Mouse (Mus musculus) adrenal gland, adult 2 months (tissue): Measurements from ENCODE around the gene Lce1i. TPM values are rescaled to one million over a fixed set of nuclear protein-coding genes. Genes with fewer than 3 reads are reported as not detected.
"Not testable (repeated sequence)": the region's sequence is repeated elsewhere in the genome, so short reads cannot be mapped to it uniquely, and the experiment has no call there.

Source experiments
- DNase-seq: peaks from one replicate; pipeline ENCODE4 v3.0.0; 2021
- long read RNA-seq: library from polyadenylated mRNA; stranded (forward); transcript quantifications from one replicate; pipeline ENCODE4 v2.0.0, GENCODE M21; 2021
- polyA plus RNA-seq: library from polyadenylated mRNA; depleted of rRNA; stranded (reverse); fragments of >200 nt; gene quantifications from 2 replicates; pipeline ENCODE4 v1.2.3, GENCODE M21; 2012; rRNA removed
- total RNA-seq, 2 experiments: library from RNA; stranded (reverse); gene quantifications; 2 replicates each; pipeline ENCODE4 v1.2.3; 2021

Gene Lce1i
- not detected for total RNA-seq
- polyA plus RNA-seq: not detected in 2 replicates
- long read RNA-seq: 0 reads

- DNase-seq: no peak
Measured at GRCm38 (mm10) chr3:92778799-92779198, at the start of gene Lce1i. TSS of gene Lce1i (minus strand) at chr3:92778899.

DNA sequence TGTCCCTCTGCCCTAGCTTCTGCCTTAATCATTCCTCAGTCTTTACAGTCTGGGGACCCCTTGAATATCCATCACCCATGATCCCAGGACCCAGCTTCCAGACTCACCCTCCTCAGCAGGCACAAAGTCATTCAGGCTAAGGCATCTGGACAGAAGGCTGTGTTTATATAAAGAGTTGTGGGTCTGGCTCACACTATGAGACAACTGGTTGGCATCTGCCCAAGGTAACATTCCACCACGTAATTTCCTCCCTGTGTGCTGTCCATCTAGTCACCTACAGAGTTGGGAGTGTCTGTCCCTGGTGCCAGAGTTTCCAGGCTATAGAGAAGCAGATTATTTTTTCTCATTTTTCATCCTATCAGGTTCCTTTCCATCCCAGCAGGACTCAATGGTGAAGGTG is 48.4 kb upstream of the Lce1i start, which contains the start of gene Kprp:
Kprp (minus strand) TSS at position 140 of the 400 bp plus-strand sequence.
- no peak for DNase-seq

DNA sequence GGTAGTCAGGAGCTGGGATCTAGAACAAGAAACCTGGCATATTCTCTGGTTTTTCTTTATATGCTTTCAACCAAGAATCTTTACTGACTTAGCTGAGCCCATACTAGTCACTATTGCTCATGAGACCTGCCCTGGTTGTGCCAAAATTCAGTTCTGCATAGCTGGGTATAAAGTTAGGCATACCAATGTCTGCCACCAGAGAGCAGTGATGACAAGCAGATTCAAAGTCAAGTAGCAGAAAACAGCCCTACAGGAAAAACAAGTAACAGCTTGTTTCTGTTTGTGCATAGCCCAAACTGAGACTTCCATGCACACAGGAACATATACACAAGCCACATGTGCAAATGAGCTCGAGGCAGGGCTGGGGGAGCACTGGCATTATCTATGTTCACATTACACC is 47.1 kb upstream of the Lce1i start:
- no peak for DNase-seq

- DNase-seq: not testable (repeated sequence)
Measured at GRCm38 (mm10) chr3:92816036-92816435, 37.3 kb upstream of the Lce1i start.

DNA sequence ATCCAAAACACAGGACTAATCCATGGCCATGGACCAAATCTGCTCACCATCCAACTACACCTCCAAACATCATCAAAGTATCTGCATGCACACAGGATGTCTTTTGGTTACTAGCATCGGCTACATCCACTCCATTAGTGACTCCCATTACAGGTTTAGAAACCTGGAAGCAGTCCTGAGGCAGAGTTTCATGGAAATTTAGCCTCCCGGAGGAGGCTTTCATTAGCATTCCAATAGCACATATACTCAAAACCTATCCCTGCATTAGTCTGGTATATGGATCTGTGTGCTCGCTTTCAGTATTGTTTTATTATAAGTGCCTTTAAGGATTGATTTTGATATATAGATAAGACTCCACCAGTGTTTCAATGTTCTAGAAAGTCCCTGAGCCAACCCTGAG is 36.9 kb upstream of the Lce1i start:
- DNase-seq: no peak

GRCm38 (mm10) chr3:92807791-92808190 is 29.1 kb upstream of the Lce1i start, which contains the start of gene Lce1k:
TSS of gene Lce1k (minus strand) at chr3:92807891.
- no peak for DNase-seq

GRCm38 (mm10) chr3:92790414-92790813 is 11.7 kb upstream of the Lce1i start, which contains the start of gene Lce1j:
TSS of gene Lce1j (minus strand) at chr3:92790514.
- DNase-seq: no peak

DNA sequence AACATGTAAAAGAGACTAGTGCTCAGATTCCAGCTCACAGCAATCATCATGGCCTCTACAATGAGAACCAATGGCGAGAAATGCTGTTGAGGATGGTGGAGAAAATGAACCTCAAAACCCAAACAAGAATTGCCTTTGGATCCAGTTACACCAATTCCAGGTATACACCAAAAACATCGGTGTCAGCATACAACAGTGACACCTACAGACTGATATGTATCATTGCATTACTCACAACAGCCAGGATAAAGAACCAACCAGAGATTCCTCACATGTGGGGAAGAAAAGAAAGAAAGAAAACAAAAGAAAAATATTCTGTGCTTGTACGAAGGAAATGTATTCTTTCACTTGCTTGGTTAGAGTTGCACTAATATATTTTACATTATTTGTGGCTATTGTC is 7.1 kb downstream of the Lce1i start:
- DNase-seq: no peak

- DNase-seq: no peak
Measured at GRCm38 (mm10) chr3:92764965-92765364, 13.7 kb downstream of the Lce1i start, which contains the start of gene Lce1h. TSS of gene Lce1h (minus strand) at chr3:92765065.

DNA sequence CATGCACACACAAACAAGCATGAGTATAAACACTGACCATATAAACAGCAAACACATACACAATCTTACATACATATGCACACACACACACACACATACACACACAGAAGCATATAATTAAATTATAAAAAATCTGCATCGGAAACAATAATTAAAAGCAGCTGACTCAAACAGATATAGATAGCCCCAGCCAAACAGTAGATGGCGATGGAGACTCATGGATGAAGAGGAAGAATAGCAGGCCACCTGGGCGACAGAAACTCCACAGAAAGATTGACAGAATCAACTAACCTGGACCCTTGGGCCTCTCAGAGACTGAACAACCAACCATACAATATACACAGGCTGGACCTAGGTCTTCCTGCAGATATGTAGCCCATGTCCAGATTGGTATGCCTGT is 25.5 kb downstream of the Lce1i start:
- DNase-seq: no peak

DNA sequence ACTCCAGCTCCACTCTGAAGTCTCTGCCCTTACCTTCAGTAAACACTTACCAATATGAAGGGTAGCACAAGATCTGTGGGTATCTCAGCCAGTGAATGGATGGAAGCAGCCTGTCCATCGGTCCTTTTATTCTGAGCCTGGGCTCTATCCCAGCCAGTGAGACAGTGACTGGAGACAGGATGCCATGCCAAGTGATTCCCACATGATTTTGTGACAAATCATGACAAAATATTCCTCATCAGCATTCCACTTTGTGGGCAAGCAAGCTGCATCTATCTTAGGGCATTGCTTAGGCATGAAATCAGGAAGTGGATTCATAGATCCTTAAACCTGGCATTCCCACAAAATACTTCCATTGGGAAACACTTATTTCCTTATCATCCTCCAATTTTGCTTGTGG is 26.5 kb downstream of the Lce1i start, which contains the start of gene Lce1g:
Lce1g (minus strand) TSS at position 101 of the 400 bp plus-strand sequence.
- no peak for DNase-seq

- DNase-seq: no peak
Measured at GRCm38 (mm10) chr3:92738996-92739395, 39.7 kb downstream of the Lce1i start, which contains the start of gene Gm38119. TSS of gene Gm38119 (minus strand) at chr3:92739096.

Other genes starting within 250 kb of the Lce1i start
- not detected for gene 2310046K23Rik, start 244.4 kb downstream of the Lce1i start, total RNA-seq
- not detected in 2 replicates for gene 2310046K23Rik, start 244.4 kb downstream of the Lce1i start, polyA plus RNA-seq
- not detected for gene Ivl, start 205.2 kb downstream of the Lce1i start, total RNA-seq
- not detected in 2 replicates for gene Ivl, start 205.2 kb downstream of the Lce1i start, polyA plus RNA-seq
- gene Smcp, start 189.9 kb downstream of the Lce1i start, total RNA-seq: not detected
- not detected in 2 replicates for gene Smcp, start 189.9 kb downstream of the Lce1i start, polyA plus RNA-seq
- gene 2210017I01Rik, start 171.4 kb downstream of the Lce1i start, total RNA-seq: not detected
- not detected in 2 replicates for gene 2210017I01Rik, start 171.4 kb downstream of the Lce1i start, polyA plus RNA-seq
- gene Lce6a, start 157.2 kb downstream of the Lce1i start, total RNA-seq: not detected
- gene Lce6a, start 157.2 kb downstream of the Lce1i start, polyA plus RNA-seq: not detected in 2 replicates
- gene Lce1a1, start 130.6 kb downstream of the Lce1i start, total RNA-seq: not detected
- gene Lce1a1, start 130.6 kb downstream of the Lce1i start, polyA plus RNA-seq: 0.33 TPM in 1 of 2 replicates, not detected in the other
- not detected for gene Lce1b, start 122.0 kb downstream of the Lce1i start, total RNA-seq
- not detected in 2 replicates for gene Lce1b, start 122.0 kb downstream of the Lce1i start, polyA plus RNA-seq
- not detected for gene Lce1a2, start 108.6 kb downstream of the Lce1i start, total RNA-seq
- not detected in 2 replicates for gene Lce1a2, start 108.6 kb downstream of the Lce1i start, polyA plus RNA-seq
- gene Lce1c, start 99.7 kb downstream of the Lce1i start, total RNA-seq: not detected
- gene Lce1c, start 99.7 kb downstream of the Lce1i start, polyA plus RNA-seq: not detected in 2 replicates
- not detected for gene Lce1d, start 91.7 kb downstream of the Lce1i start, total RNA-seq
- gene Lce1d, start 91.7 kb downstream of the Lce1i start, polyA plus RNA-seq: not detected in 2 replicates
- not detected for gene Lce1e, start 69.8 kb downstream of the Lce1i start, total RNA-seq
- gene Lce1e, start 69.8 kb downstream of the Lce1i start, polyA plus RNA-seq: not detected in 2 replicates
- not detected for gene Lce1f, start 58.5 kb downstream of the Lce1i start, total RNA-seq
- not detected in 2 replicates for gene Lce1f, start 58.5 kb downstream of the Lce1i start, polyA plus RNA-seq
- not detected for gene Gm38119, start 39.8 kb downstream of the Lce1i start, total RNA-seq
- gene Gm38119, start 39.8 kb downstream of the Lce1i start, polyA plus RNA-seq: not detected in 2 replicates
- not detected for gene Lce1g, start 26.6 kb downstream of the Lce1i start, total RNA-seq
- gene Lce1g, start 26.6 kb downstream of the Lce1i start, polyA plus RNA-seq: 0.12 TPM in 1 of 2 replicates, not detected in the other
- not detected for gene Lce1h, start 13.8 kb downstream of the Lce1i start, total RNA-seq
- not detected in 2 replicates for gene Lce1h, start 13.8 kb downstream of the Lce1i start, polyA plus RNA-seq
- gene Lce1j, start 11.6 kb upstream of the Lce1i start, total RNA-seq: not detected
- not detected in 2 replicates for gene Lce1j, start 11.6 kb upstream of the Lce1i start, polyA plus RNA-seq
- gene Lce1k, start 29.0 kb upstream of the Lce1i start, total RNA-seq: not detected
- gene Lce1k, start 29.0 kb upstream of the Lce1i start, polyA plus RNA-seq: not detected in 2 replicates
- not detected for gene Kprp, start 48.3 kb upstream of the Lce1i start, total RNA-seq
- gene Kprp, start 48.3 kb upstream of the Lce1i start, polyA plus RNA-seq: not detected in 2 replicates
- not detected for gene Lce1l, start 72.4 kb upstream of the Lce1i start, total RNA-seq
- gene Lce1l, start 72.4 kb upstream of the Lce1i start, polyA plus RNA-seq: not detected in 2 replicates
- gene 2310050C09Rik, start 91.3 kb upstream of the Lce1i start, total RNA-seq: not detected
- not detected in 2 replicates for gene 2310050C09Rik, start 91.3 kb upstream of the Lce1i start, polyA plus RNA-seq
- gene Lce3a, start 147.3 kb upstream of the Lce1i start, total RNA-seq: not detected
- not detected in 2 replicates for gene Lce3a, start 147.3 kb upstream of the Lce1i start, polyA plus RNA-seq
- not detected for gene Lce3b, start 154.1 kb upstream of the Lce1i start, total RNA-seq
- not detected in 2 replicates for gene Lce3b, start 154.1 kb upstream of the Lce1i start, polyA plus RNA-seq
- not detected for gene Lce3c, start 165.6 kb upstream of the Lce1i start, total RNA-seq
- not detected in 2 replicates for gene Lce3c, start 165.6 kb upstream of the Lce1i start, polyA plus RNA-seq
- gene Lce3d, start 178.5 kb upstream of the Lce1i start, total RNA-seq: not detected
- not detected in 2 replicates for gene Lce3d, start 178.5 kb upstream of the Lce1i start, polyA plus RNA-seq
- not detected for gene Lce3e, start 188.2 kb upstream of the Lce1i start, total RNA-seq
- not detected in 2 replicates for gene Lce3e, start 188.2 kb upstream of the Lce1i start, polyA plus RNA-seq
- gene Lce3f, start 213.3 kb upstream of the Lce1i start, total RNA-seq: not detected
- not detected in 2 replicates for gene Lce3f, start 213.3 kb upstream of the Lce1i start, polyA plus RNA-seq
- gene Crct1, start 236.8 kb upstream of the Lce1i start, total RNA-seq: not detected
- not detected in 2 replicates for gene Crct1, start 236.8 kb upstream of the Lce1i start, polyA plus RNA-seq
- gene Lce1m, start 240.2 kb upstream of the Lce1i start, total RNA-seq: not detected
- not detected in 2 replicates for gene Lce1m, start 240.2 kb upstream of the Lce1i start, polyA plus RNA-seq